Mouse (Mus musculus): ENCODE measurements around the gene Tigar. TPM values are rescaled to one million over a fixed set of nuclear protein-coding genes. Genes with fewer than 3 reads are reported as not detected.

Tigar gene
- polyA plus RNA-seq, 1 experiment from 2014 or later = 7.0 TPM

GRCm38 (mm10) chr6:127123506-127123905, 14.1 kb upstream of the Tigar start:
- no peak overlapping the region for H3K27ac ChIP-seq
- WGBS (ENCODE audit: missing documents) = 93% methylated on average over 7 of the region's 7 CpGs
- H3K4me3 ChIP-seq (ENCODE audit: inconsistent target) = no peak overlapping the region
- no peaks in the 10 kb centered on the region for H3K79me2 ChIP-seq (ENCODE audit: inconsistent target)
- no peaks in the 10 kb centered on the region for H3K36me3 ChIP-seq (ENCODE audit: inconsistent target)

DNA sequence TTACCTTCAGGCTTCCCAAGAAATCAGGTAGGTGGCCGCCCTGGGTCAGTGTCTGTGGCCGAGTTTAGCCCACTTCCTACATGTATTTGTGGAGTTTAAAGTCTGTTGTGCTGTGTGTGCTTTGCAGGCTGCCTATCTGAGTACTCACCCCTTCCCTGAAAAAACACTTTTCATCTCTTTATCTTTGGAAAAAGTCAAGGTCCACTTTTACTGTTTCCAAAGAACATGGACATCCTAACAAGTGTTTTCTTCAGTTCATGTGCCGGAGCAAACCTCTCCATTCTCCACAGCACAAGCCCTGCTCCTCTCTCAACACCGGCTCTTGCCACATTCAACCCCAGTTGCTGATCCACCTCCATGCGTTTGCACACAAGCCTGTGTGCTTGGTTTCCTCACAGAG, 13.6 kb upstream of the Tigar start:
- H3K79me2 ChIP-seq (ENCODE audit: inconsistent target) = no peaks in the 10 kb centered on the region
- 93% methylated on average over 5 of the region's 5 CpGs for WGBS (ENCODE audit: missing documents)
- H3K27ac ChIP-seq = no peak overlapping the region
- no peaks in the 10 kb centered on the region for H3K36me3 ChIP-seq (ENCODE audit: inconsistent target)
- H3K4me3 ChIP-seq (ENCODE audit: inconsistent target) = no peak overlapping the region

DNA sequence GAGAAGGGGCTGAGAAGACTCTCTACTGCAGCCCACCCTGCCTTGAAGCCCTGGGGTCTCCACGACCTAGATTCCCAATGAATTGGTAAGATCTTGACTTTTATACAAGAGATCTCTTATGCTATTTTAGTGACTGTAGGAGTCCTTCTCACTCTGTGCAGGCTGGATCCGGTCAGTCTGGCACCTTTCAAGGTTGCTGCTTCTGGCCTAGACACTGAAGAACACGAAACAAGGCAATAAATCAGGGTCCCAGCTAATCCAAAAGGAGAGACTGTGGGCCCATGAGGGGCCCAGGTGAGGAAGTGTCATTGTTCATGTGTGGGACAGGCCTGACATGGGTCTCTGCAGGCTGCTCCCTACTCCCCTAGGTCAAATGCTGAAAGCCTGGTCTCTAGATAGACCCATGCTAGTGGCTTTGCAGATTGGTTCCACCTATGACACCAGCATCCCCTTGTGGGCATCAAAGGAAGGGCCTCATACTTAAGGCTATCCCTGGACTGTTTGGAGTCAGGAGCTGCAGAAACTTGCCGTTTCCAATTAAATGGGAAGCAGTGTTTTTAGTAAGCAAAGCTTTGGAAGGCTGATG, 13.0 kb upstream of the Tigar start:
- H3K27ac ChIP-seq = no peak overlapping the region
- WGBS (ENCODE audit: missing documents) = 81% methylated on average over 4 of the region's 4 CpGs
- H3K79me2 ChIP-seq (ENCODE audit: inconsistent target) = no peaks in the 10 kb centered on the region

DNA sequence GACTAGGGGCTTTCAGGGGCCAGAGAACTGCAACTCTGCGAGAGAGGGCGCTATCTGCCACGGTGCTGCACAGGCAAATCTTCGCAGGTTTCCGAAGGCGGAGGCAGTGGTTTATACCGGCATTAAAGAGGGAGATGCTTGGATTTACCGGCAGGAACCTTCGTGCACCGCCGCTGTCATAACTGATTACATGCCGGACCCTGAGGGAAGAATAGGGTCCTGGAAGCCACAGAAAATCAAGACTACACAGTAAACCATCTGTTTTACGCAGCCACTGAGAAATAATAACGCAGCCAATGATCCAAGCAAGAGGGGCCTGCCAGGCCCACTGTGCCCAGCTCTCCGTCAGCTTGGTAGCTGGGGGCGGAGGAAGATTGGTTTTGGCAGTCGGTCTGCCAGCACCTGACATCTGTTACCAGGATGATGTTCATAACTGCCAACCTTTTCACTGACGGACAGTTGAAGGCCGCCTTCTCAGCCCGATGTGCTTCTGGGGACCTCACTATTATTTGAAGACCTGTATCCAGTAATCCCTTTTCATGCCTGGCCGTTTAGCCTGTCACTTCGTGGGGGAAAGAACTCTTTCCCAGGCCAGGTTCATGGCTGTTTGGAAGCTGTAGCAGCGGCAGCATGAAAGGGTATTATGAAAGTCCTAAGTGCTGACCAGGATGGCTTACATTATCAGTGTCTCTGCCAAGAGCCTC, 5.5 kb upstream of the Tigar start:
- no peaks in the 10 kb centered on the region for H3K79me2 ChIP-seq (ENCODE audit: inconsistent target)
- H3K36me3 ChIP-seq (ENCODE audit: inconsistent target) = no peaks in the 10 kb centered on the region
- H3K4me3 ChIP-seq (ENCODE audit: inconsistent target) = no peak overlapping the region
- no peak overlapping the region for H3K27ac ChIP-seq
- WGBS (ENCODE audit: missing documents) = 79% methylated on average over 23 of the region's 23 CpGs

More for the DNA sequence above, 13.0 kb upstream of the Tigar start:
- H3K36me3 ChIP-seq (ENCODE audit: inconsistent target) = no peaks in the 10 kb centered on the region
- no peak overlapping the region for H3K4me3 ChIP-seq (ENCODE audit: inconsistent target)

DNA sequence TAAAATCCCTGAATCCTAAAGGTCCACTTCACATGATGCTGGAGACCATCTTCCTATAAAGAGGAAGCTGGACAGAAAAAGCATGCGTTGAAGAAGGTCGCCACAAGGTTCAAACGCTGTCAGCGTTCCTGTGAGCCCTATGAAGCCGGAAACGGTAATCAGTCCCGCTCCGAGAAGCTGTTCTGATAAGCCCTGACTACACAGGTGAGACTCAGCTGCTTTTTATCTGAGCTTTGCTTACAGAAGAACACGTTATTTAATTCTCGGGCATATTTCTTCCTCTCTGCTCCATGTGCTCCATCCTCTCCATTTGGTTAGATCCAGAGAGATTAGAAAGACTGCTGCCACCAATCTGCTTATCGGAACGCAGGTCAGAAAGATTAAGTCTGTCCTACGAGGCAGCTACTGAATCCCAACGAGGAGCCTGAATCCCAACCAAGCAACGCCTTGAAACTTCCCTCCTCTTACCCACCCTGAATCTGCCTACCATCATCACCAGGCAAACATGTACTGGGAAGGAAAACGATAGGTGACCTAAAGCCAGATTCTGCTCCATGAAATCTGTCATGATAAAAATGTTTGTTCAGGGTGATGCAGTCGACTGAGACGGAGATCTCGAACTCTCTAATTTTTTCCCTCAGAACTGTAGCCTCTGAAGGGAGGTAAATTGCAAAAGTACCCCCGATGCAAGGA, 843 bp downstream of the Tigar start:
- H3K27ac ChIP-seq = no peak overlapping the region; the same call in 1 of the 2 replicates
- WGBS (ENCODE audit: missing documents) = 35% methylated on average over 20 of the region's 20 CpGs
- peaks cover 56% of the 10 kb centered on the region; the same call in 1 of the 2 replicates for H3K79me2 ChIP-seq (ENCODE audit: inconsistent target)
- H3K36me3 ChIP-seq (ENCODE audit: inconsistent target) = no peaks in the 10 kb centered on the region
- peak overlapping the region; percentile 85 for H3K4me3 ChIP-seq (ENCODE audit: inconsistent target)

DNA sequence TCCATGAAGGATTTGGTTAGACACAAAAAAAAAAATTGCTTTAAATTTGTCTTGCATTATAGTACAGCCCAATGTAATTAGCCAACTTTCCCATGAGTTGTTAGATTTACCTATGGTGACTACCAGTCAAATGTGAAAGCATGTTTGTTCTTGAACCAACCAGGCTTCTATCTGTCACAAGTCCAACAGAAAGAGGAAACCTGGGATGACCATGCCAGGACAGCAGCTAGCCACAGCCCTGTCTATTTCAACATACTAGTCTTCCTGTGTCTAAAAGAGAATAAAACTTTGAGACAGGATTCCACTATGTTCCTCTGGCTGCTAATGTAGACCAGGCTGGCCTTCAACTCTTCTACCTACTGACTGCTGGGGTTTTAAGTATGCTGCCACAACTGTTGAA, 1.9 kb downstream of the Tigar start:
- Histone ChIP-seq H3K27ac (no peak overlapping the region), H3K4me3 (ENCODE audit: inconsistent target) (no peak overlapping the region), H3K36me3 (ENCODE audit: inconsistent target) (no peaks in the 10 kb centered on the region), H3K79me2 (ENCODE audit: inconsistent target) (peaks cover 67% of the 10 kb centered on the region; the same call in 1 of the 2 replicates)

DNA sequence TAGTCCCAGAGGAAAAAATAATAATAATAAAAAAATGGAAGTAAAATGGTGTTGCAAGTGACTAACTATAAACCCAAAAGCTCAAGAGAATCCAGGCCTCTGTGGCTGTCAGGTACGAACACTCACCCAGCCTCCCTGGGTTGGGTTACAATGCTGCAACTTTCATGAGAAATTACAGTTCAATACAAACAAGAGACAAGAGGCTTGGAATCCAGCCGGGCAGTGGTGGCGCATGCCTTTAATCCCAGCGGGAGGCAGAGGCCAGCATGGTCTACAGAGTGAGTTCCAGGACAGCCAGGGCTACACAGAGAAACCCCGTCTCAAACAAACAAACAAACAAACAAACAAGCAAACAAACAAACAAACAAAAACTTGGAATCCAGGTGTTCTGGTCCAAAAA, 2.6 kb downstream of the Tigar start:
- no peaks in the 10 kb centered on the region for H3K36me3 ChIP-seq (ENCODE audit: inconsistent target)
- H3K27ac ChIP-seq = no peak overlapping the region
- peaks cover 69% of the 10 kb centered on the region; the same call in 1 of the 2 replicates for H3K79me2 ChIP-seq (ENCODE audit: inconsistent target)
- H3K4me3 ChIP-seq (ENCODE audit: inconsistent target) = no peak overlapping the region
- 93% methylated on average over 5 of the region's 5 CpGs for WGBS (ENCODE audit: missing documents)

DNA sequence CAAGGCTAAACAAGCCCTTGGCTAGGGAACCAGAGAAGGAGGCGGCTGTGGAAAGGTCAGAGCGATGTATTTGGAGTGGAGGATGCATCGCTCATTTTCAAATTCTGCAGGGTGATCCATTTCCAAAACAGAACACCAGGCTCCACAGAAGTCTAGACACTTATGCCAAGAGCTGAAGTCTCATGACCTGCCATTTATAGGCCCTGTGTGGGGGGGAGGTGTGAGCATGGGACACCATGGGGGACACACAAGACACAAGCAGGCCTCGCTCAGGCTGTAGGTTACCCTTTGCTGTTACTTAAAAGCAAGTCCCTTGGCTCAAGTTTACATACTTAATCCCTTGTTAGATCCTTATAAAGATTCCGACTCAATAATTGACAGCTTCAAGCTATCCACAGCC, 3.2 kb downstream of the Tigar start:
- no peak overlapping the region for H3K4me3 ChIP-seq (ENCODE audit: inconsistent target)
- peaks cover under 1% of the 10 kb centered on the region; the same call in 1 of the 2 replicates for H3K36me3 ChIP-seq (ENCODE audit: inconsistent target)
- H3K79me2 ChIP-seq (ENCODE audit: inconsistent target) = peaks cover 69% of the 10 kb centered on the region; the same call in 1 of the 2 replicates
- H3K27ac ChIP-seq = no peak overlapping the region
- 95% methylated on average over 5 of the region's 5 CpGs for WGBS (ENCODE audit: missing documents)

DNA sequence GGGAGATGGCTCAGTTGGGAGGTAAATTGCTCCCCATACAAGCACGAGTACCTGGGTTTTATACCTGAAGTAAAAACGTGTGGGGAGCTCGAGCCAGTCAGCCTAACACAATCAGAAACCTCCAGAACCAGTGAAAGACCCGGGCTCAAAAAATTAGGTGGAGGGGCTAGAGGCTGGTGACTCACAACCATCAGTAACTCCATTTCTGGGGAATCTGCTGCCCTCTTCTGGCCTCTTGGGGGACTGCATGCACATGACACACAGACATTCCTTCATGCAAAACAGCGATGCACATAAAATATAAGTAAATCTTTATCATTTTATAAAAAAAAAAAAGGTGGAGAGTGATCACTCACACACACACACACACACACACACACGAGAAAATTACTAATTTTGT, 4.2 kb downstream of the Tigar start:
- 85% methylated on average over 4 of the region's 6 CpGs for WGBS (ENCODE audit: missing documents)
- Histone ChIP-seq H3K79me2 (ENCODE audit: inconsistent target) (peaks cover 69% of the 10 kb centered on the region; the same call in 1 of the 2 replicates), H3K36me3 (ENCODE audit: inconsistent target) (peaks cover 9% of the 10 kb centered on the region; the same call in 1 of the 2 replicates), H3K27ac (no peak overlapping the region), H3K4me3 (ENCODE audit: inconsistent target) (no peak overlapping the region)

- Histone ChIP-seq H3K27ac (no peak overlapping the region), H3K79me2 (ENCODE audit: inconsistent target) (peaks cover 69% of the 10 kb centered on the region; the same call in 1 of the 2 replicates), H3K4me3 (ENCODE audit: inconsistent target) (no peak overlapping the region), H3K36me3 (ENCODE audit: inconsistent target) (peaks cover 9% of the 10 kb centered on the region; the same call in 1 of the 2 replicates)
- WGBS (ENCODE audit: missing documents) = 92% methylated on average over 7 of the region's 7 CpGs
Observed at GRCm38 (mm10) chr6:127104396-127105029, 4.8 kb downstream of the Tigar start.

DNA sequence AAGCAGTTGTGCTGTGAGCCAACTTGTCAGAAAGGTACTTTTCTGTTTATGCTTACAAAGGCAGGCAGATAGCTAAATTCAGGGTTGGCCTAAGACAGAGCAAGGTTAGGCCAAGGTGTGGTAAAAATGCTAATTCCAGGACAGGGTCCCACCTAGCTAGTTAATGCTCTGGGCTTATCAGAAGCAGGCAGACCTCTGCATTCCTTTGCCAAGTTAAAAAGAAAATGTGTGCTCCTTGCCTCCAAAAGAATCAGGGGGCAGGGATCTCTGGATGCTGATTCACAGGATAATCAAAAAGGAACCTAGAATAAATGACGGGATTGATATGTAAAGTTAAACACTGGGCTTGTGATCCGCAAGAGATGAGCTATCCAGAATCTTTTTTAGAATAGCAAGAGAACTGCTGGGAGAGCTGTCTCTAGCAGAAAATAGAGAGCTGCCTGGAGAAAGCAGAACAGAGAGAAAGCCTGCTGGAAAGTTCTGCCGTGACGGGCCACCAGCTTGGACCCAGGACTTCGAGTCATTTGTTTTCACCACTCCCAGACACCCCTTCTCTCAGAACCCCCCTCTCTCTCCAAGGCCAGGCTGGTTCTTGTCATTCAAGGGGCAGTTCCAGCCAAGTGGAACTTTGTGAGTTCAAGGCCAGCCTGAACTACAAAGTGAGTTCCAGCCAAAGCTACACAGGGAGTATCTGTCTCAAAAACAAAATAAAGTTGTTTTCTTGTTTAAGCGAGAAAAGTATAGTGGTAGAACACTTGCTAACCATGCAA, 5.7 kb downstream of the Tigar start:
- Histone ChIP-seq H3K79me2 (ENCODE audit: inconsistent target) (peaks cover 63% of the 10 kb centered on the region; the same call in 1 of the 2 replicates), H3K36me3 (ENCODE audit: inconsistent target) (peaks cover 9% of the 10 kb centered on the region; the same call in 1 of the 2 replicates), H3K4me3 (ENCODE audit: inconsistent target) (no peak overlapping the region), H3K27ac (no peak overlapping the region)
- WGBS (ENCODE audit: missing documents) = 98% methylated on average over 6 of the region's 6 CpGs

DNA sequence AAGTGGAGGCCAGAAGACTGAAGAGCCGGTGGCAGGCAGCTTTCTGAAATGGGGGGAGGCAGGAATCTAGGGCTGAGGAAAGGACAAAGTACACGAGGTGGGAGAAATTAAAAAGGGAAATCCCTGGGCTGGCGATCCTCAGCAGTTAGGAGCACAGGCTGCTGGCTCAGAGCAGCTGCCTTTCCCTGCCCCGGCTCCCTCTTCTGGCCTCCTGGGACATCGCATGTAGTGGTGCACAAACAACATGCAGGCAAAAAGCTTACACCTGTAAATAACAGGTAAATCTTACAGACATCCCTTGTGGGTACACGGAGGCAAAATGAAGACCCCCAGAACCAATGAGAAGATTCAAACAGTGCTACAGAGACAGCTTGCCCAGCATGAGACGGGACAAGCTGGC, 14.8 kb downstream of the Tigar start:
- Histone ChIP-seq H3K36me3 (ENCODE audit: inconsistent target) (peaks cover 21% of the 10 kb centered on the region), H3K79me2 (ENCODE audit: inconsistent target) (no peaks in the 10 kb centered on the region), H3K4me3 (ENCODE audit: inconsistent target) (no peak overlapping the region), H3K27ac (no peak overlapping the region)
- WGBS (ENCODE audit: missing documents) = 76% methylated on average over 7 of the region's 7 CpGs

DNA sequence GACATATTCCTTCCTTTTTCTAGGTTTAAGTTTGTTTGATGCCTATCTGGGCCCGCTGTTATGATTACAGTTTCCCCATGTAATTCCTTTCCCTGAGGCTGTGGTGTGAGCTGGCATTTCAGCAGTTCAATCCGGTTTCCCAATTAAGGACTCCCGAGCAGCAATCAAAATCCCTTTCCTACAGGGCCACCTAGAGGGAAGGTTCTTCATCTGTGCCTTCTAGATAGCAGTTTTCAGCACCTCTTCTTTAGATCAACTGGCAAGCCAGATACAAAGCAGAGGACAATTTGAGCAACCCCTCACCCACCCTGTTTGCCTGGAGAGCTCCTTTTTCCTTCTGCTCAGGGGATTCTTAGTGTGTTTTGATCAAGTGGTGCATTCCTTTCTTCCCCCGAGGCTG, 22.6 kb downstream of the Tigar start:
- 83% methylated on average over 4 of the region's 4 CpGs for WGBS (ENCODE audit: missing documents)
- Histone ChIP-seq H3K36me3 (ENCODE audit: inconsistent target) (peaks cover 32% of the 10 kb centered on the region), H3K79me2 (ENCODE audit: inconsistent target) (no peaks in the 10 kb centered on the region), H3K4me3 (ENCODE audit: inconsistent target) (no peak overlapping the region), H3K27ac (no peak overlapping the region)

GRCm38 (mm10) chr6:127081820-127082219, 27.5 kb downstream of the Tigar start:
- Histone ChIP-seq H3K36me3 (ENCODE audit: inconsistent target) (no peaks in the 10 kb centered on the region), H3K79me2 (ENCODE audit: inconsistent target) (no peaks in the 10 kb centered on the region), H3K4me3 (ENCODE audit: inconsistent target) (no peak overlapping the region), H3K27ac (no peak overlapping the region)
- 56% methylated on average over 6 of the region's 6 CpGs for WGBS (ENCODE audit: missing documents)
